Mouse (Mus musculus) kidney, postnatal 25 days (tissue): ENCODE data around the gene Sp3.
"Not testable (repeated sequence)": the region's sequence is repeated elsewhere in the genome, so short reads cannot be mapped to it uniquely, and the experiment has no call there.

Experiments used
- DNase-seq, 2 experiments: peaks; one replicate each; pipeline ENCODE4 v3.0.0; 2021; ENCODE audit warnings: mixed read lengths in 2 of 2

Gene Sp3

GRCm38 (mm10) chr2:72980337-72981074, at the start of gene Sp3:
Gene Sp3, minus strand, starts transcription at chr2:72980446.
- DNase-seq = peak; percentile 97 to 99

DNA sequence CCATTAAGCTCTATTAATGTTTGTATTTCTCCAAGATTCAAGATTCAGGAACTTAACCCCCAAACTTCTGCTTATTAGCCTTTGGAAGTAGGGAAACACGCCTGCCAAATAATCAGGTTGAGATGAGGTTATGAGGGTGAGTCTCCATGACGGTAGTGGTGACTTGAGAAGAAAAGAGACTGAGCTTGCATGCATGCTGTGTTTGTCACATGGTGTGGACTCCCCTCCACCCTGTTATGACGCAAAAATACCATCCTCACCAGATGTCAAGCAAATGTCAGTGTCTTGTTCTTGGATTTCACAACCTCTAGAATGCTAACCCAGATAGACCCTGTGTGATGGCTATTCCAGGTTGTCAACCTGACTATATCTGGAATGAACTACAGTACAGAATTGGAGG, 49.6 kb upstream of the Sp3 start:
- no peak for DNase-seq

GRCm38 (mm10) chr2:73028019-73028418, 47.8 kb upstream of the Sp3 start:
- DNase-seq = no peak

DNA sequence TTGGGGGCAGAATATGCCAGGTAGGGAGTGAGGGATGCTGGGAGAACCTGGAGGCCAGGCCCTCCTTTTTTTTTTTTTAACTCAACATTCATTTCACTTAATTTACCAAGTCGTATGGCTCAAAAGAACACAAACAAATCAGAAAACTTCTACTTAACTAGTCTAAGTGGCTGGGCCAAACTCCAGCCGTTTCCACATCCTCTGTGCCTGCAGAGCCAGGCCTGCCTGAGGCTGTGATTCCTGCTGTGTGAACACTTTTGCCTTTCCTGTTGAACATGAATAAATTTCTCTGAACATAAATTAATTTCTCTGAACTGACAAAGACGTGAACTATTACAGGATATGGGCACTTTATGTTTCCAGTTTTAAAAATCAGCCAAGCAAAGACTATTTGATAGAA, 46.9 kb upstream of the Sp3 start:
- peak in 1 of 2 experiments; percentile 48 for DNase-seq

DNA sequence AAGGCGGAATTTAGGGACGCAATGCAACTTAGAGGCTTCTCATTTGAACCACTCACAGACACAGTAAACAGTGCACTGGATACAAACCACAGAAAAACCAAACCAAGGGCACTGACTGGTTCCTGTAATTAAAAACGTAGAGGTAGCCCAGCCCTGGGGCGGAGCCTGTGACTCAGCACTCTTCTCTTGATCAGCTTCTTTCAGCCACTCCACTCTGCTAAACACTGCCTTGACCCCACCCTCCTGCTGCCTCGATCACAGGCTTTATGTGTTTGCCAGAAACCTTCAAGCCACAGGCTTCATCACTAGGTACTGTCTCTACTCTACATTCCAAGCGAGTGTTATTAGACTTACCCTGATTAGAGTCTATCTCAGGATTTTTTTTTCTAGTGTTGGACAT, 43.6 kb upstream of the Sp3 start:
- DNase-seq = no peak

GRCm38 (mm10) chr2:73021046-73021445, 40.8 kb upstream of the Sp3 start:
- no peak for DNase-seq

DNA sequence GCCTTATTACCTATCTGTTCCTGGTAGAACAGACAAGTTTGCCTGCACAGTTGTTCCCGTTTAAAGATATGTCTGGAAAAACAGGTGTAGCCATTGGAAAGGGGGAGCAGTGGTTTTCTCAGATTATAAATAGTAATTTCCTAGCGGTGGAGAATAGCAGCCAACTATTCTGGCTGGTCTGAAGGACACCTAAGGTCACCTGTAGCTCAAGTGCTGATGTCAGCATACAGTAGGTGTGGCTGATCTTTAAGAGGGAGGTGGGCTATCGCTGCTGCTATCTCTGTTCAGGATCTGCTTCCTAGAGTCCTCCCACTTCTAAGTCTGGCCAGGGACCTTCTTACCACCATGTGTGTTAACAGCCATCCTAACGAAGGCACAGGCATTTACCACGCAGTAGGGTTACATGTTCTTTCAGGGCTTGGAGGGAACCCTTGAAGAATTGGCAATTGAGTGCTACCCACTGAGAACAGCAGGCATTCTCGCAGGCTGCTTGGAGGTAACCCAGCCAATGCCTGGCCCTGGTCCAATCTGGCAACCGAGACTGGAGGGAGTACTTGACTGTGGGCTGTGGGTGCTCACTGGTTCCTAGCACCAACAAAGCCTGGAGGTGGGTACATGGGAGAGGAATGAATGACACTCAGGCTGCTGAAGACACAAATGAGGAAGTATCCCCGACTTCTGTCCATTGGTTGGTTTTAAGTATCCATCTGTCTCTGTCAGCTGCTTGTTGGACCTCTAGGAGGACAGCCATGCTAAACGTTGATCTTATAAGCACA, 39.3 kb upstream of the Sp3 start:
- DNase-seq = peak; percentile 43 to 54

GRCm38 (mm10) chr2:73014063-73014462, 33.8 kb upstream of the Sp3 start:
- DNase-seq = not testable (repeated sequence)

DNA sequence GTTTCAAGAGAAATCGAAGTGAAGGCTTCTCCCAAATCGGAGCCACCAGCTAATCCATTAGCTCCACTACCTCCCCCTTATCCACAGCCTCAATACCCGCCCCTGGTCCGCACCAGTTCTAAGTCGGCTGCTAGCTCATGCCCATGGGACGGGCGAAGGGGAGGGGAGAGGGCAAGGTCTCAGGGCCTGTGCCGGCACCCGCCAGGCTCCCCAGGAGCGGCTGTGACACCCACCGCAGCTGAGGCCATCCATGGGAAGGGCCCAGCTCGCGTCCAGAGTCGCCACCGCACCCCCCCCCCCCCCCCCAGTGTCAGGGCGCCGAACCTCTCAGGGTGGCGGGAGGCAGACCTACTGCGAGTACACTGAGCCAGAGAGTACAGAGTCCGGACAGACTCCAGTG, 32.4 kb upstream of the Sp3 start:
- DNase-seq = peak; percentile 15 to 40

- no peak for DNase-seq
Measured at GRCm38 (mm10) chr2:73007472-73007871, 27.2 kb upstream of the Sp3 start.

DNA sequence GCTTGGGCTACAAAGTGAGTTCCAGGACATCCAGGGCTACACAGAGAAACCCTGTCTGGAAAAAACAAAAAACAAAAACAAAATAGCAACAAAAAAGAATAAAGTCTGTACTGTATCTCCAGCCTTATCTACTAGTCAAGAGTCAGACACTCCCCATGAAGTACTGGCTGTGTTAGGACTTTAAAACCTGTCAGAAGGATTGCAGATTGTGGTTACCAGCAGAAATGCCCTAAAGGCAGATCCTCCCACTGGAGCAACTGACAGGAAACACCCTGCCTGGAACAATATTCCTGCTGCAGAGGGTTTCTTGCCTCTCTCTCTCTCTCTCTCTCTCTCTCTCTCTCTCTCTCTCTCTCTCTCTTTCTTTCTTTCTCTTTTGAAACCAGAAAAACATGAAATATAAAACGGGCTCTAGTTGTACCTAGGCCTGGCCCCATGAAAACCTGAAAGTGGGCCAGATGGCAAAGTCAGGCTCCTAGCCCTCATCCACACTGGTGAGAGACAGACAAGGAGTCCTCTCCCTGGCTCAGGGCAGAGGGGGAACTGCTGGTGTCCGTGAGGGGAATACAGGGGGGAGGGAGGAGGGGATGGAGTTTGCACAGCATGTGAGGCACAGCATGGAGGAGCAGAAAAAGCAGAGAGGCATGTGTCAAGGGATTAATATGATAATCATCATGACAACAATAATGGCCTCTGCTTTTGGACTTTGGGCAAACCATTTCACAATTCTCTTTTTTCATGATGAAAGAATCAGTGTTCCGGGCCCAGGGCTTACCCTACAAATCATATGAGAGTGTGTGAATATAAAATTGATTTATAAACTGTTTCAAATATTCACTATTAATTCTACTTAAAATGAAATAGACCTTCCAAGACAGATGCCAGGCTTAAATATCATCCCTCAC, 25.6 kb upstream of the Sp3 start:
- no peak for DNase-seq

- peak; percentile 75 to 85 for DNase-seq
Measured at GRCm38 (mm10) chr2:73003751-73004717, 23.8 kb upstream of the Sp3 start.

GRCm38 (mm10) chr2:73003049-73003448, 22.8 kb upstream of the Sp3 start:
- no peak for DNase-seq

DNA sequence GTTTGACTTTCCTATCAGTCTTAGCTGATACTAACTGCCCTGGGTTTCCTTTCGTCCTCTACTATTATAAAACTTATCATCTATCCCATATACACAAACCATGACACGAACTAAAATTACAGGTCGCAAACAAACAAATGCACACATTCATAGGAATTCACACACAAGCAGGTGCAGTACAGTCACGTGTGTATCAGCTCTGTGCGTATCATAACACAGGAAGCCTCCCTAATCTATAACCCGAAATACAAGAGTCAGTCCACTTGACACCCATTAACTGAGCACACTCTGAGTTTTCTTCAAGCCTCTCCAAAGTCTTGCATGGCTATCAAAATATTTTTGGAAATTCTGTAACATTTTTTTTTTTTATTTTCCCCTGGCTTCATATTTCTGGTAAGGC, 22.2 kb upstream of the Sp3 start:
- DNase-seq = no peak

GRCm38 (mm10) chr2:73001994-73002393, 21.7 kb upstream of the Sp3 start:
- no peak for DNase-seq

DNA sequence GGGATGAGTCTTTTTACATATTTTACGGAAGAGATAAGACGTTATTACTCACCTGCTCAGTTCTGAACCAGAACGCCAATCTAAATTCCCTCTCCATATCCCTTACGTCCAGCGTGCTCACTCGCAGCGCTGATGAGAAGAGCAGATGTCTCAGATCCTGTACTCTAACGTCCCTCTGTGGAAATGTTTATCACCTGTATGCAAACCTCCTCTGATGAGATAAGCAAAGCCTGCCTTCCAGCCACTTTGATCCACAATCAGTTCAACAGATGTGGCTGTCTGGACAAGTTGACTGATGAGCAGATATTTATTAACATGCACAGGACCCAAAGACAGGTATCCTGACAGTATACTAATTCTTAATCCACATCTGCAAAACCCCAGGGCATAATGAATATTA, 19.9 kb upstream of the Sp3 start:
- no peak for DNase-seq

DNA sequence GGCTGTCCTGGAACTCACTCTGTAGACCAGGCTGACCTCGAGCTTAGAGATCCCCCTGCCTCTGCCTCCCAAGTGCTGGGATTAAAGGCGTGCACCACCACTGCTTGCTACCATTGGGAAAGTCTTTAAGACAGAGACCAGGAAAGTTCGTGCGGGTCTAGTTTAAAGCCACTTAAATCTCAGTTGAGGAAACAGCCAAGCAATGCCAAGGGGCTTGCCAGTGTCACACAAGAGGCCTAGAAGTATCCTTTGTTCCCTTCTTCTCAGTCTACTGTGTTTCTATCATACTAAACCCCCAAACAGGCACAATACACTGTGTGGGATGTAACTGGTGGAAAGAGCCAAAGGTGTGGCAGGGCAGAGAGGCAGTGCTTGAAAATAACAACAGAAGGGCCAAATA, 17.3 kb upstream of the Sp3 start:
- DNase-seq = no peak

- peak; percentile 63 to 64 for DNase-seq
Measured at GRCm38 (mm10) chr2:72996808-72997378, 16.6 kb upstream of the Sp3 start.

GRCm38 (mm10) chr2:72995346-72996097, 15.3 kb upstream of the Sp3 start:
- peak; percentile 49 to 70 for DNase-seq

DNA sequence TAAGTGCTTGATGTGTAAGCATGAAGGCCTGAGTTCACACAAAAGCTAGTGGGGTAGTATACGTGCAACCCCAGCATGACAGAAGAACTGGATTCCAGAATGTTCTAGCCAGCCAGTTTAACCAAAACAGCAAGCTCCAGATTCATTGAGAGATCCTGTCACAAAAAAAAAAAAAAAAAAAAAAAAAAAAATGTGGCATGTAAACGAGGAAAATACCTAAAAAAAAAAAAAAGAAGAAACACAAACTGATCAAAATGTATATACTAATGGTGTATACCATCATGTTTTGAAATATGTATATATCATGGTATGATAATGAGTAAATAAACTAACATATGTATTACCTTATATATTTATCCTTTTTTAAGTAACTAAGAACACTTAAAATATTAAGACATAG, 13.9 kb upstream of the Sp3 start:
- DNase-seq = no peak

GRCm38 (mm10) chr2:72992497-72992896, 12.3 kb upstream of the Sp3 start:
- DNase-seq = no peak
